Mouse (Mus musculus): ENCODE measurements around the gene Slc22a23. TPM values are rescaled to one million over a fixed set of nuclear protein-coding genes. Genes with fewer than 3 reads are reported as not detected.

The Slc22a23 gene
- polyA plus RNA-seq (2017; shearing (Covaris generic)): 0.15 TPM

DNA sequence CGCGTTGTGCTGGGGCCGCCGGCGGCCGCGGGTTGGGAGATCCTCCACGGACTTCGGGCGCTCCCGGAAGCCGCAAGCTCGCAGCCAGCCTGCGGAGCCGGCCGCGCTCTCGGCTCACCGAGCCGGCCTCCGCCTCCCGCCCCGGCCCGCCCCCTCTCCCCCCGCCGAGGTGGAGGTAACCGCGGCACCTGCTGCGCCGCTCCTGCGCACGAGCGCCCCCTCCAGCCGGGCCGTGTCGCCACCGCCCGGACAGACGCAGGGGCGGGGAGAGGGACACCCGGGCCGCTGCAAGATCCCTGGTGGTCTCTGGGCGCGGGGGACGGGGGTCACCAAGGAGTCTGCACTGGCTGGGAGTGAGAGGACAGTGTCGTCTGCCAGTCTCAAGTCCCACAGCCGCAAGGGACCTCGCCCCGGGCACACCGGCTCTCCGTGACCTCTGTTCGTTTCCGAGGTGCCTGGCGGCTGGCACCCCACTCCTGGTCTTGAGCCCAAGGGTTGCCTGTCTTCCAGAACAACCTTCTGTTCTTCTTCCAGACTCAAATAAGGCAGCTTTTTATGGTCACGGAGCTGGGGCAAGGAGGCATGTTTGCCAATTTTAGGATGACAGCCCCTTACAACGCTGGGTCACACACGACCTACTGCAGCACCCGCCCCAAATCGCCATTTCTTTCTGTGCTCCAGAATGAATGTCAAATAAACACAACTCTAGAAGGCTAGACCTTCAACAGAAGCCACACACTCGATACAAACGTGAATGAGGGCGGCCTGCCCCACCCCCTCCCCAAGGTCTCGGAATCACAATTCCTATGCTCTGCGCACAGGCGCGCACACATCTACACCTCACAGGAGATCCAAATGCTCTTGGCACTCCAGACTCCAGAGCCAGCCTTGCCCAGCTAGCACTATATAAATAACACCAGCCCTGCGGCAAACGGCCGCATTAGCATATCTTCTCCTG lies at the start of gene Slc22a23:
Gene Slc22a23 (minus strand): TSS at position 55 of the 958 bp plus-strand sequence.

DNA sequence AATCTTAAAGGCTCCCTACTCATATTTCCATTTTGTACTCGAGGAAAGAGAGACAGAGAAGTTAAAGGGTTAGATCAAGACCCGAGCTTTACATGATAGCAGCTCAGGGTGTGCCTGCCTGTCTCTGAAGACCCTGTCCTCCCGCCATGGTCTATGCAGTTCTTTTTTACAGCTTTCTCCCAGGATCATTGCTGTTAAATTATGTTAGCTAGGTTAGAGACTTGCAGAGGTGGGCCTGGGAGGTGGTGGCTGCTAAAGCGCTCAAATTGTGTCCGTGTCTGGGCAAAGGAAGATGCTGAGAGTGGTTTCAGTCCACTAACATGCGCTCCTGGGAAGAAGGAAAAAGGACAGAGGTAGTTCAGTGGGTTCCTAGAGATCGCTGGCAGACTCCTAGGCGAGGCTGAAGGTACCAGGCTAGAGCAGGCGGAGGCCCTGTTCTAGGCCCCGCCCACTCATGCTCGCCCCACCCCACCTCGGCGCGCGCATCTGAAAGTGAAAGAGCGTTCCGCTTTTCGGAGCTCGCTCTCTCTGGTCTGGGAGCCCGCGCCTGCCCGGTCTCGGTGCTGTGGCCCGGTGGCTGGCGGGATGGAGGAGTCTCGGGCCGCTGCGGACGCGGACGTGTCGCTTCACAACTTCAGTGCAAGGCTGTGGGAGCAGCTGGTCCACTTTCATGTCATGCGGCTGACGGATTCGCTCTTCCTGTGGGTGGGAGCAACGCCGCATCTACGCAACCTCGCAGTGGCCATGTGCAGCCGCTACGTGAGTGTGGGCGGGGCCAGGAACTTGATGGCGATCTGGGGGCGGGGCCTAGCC lies 182.3 kb downstream of the Slc22a23 start, which contains the start of gene Psmg4:
Gene Psmg4 (plus strand): TSS at position 474 of the 813 bp plus-strand sequence.

DNA sequence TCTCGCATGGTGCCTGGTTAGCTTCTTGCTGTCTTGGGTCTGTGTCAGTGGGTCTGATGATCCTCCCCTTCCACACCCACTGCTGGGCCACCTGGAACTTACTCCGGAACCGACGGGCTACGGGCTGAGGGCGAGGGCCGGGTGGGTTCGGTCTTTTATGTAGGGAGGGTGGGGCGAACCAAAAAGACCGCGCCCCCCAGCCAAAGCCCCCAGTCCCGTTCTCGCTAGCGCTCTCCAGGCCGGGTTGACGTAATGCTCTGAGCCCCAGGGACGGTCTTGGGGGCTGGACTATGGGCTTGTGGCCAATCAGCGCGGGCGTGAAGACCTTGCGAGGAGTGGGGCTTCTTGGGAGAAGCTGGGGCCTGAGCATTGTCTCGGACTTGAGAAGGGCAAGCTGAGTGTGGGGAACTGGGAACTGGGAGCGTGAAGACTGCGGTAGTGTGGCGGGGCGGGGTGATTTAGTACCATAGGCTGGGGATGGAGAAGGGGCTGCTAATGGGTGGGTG lies 214.7 kb downstream of the Slc22a23 start, which contains the start of gene Tubb2b:
Gene Tubb2b (minus strand): TSS at position 241 of the 506 bp plus-strand sequence.

Other genes with a start within 250 kb of the Slc22a23 start
- 9.1 TPM for gene Tubb2b, start 214.7 kb downstream of the Slc22a23 start, polyA plus RNA-seq (2017; shearing (Covaris generic))
- 52.6 TPM for gene Psmg4, start 182.2 kb downstream of the Slc22a23 start, polyA plus RNA-seq (2017; shearing (Covaris generic))

Measured in naive thymus-derived CD4-positive, alpha-beta T cell, adult 5 months (primary cell).